Mouse (Mus musculus): ENCODE data around the gene Ppm1f. TPM values are rescaled to one million over a fixed set of nuclear protein-coding genes. Genes with fewer than 3 reads are reported as not detected.
"Not testable (repeated sequence)": the region's sequence is repeated elsewhere in the genome, so short reads cannot be mapped to it uniquely, and the experiment has no call there.

Gene Ppm1f
- total RNA-seq, 2 experiments from 2014 or later: 24.5 to 24.7 TPM

GRCm38 (mm10) chr16:16907799-16908198 is 11.5 kb downstream of the Ppm1f start:
- DNase-seq (ENCODE audit: low spot score in 2 of 2): no peak

- peak; percentile 86 to 87 for DNase-seq (ENCODE audit: low spot score in 2 of 2)
Measured at GRCm38 (mm10) chr16:16911641-16912597, 15.7 kb downstream of the Ppm1f start.

DNA sequence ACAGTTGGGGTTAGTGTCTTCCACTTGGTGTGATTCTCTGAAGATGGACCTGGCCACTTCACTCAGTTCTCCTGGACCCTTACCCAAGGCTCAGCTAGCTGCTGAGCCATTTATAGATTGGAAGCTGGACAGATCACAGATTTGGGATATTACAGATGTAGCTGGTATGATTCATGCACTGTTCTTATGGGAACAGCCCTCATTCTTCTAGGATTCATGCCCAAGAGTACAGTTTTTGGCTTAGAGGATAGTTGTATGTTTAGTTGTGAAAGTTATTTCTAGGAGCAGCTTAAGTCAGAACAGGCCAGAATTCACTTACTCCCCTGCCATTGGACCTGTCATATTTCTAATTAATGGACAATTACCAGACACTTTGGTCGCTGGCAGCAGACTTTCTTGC is 17.2 kb downstream of the Ppm1f start:
- no peak for DNase-seq (ENCODE audit: low spot score in 2 of 2)

DNA sequence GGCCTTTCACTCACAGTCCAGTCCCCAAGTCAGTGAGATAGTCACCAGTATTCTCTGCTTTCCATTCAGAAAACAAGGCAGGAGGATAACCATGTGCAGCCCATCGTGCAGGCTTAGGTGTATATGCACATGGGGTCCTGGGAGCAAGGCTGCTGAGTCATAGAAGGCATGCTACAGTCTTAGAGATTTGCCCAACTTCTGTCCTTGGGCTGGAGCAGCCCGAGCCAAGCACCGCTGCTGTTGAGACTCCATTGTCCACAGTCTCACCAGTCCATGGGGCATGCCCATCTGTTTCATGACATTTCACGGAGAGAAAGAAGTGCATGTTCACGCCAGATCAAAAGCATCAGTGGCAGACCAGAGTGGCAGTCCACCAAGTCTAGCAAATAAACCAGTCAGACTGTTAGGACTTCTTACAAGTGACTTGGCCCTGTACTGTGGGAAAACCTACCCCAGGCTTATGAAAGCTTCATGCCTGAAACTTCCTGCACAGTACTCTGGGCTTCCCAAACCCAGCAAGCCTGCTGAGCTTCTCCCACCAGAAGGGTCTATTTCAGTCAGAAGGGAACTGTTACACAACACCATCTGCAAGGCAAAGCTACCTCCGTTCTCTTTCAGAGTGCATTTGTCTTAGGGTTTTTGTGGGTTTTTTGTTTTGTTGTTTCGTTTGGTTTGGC is 22.3 kb downstream of the Ppm1f start:
- DNase-seq (ENCODE audit: low spot score in 2 of 2): no peak

GRCm38 (mm10) chr16:16921021-16921435 is 24.8 kb downstream of the Ppm1f start:
- peak in 1 of 2 experiments; percentile 44 for DNase-seq (ENCODE audit: low spot score in 2 of 2)

- DNase-seq (ENCODE audit: low spot score in 2 of 2): no peak
Measured at GRCm38 (mm10) chr16:16924481-16924880, 28.2 kb downstream of the Ppm1f start.

DNA sequence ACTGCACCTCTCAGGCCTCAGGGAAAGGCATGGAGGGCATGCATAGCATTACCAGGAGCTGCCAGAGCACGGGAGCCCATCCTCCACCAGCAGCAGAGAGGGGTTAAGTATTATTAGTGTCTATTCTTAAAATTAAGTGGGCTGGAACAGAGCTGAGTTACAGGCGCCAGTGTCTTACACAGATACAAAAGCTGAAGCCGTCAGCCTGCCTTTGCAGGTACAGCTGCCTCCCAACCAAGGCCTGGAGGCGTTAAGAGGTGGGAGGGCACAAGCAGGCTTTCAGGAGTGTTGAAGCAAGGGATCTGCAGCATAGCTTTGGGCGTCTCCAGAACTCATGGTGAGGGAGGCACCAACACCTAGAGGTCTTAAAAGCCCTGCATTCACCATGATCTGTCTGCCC is 30.3 kb downstream of the Ppm1f start:
- DNase-seq (ENCODE audit: low spot score in 2 of 2): no peak

- not testable (repeated sequence) for DNase-seq (ENCODE audit: low spot score in 2 of 2)
Measured at GRCm38 (mm10) chr16:16928908-16929307, 32.6 kb downstream of the Ppm1f start.

DNA sequence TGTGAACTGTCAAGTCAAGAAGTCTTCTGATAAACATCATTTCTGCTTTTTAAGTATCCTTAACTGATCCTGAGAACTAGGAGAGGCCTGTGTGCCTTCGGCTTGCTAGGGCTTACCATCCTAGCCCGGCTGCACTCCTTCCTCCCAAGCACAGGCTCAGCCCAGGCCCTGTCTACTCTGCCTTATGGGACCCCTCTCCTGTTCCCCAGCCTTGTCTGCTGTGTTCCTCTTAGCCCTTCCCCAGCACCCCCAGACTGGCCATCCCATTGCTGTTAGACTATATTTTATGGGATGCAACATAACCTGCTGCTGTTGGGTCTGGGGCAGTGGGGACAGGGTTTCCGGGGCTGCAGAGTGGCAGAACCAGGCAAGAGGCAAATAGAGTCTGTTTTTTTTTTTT is 34.1 kb downstream of the Ppm1f start:
- DNase-seq (ENCODE audit: low spot score in 2 of 2): peak in 1 of 2 experiments; percentile 21

- peak; percentile 72 to 73 for DNase-seq (ENCODE audit: low spot score in 2 of 2)
Measured at GRCm38 (mm10) chr16:16930810-16931296, 34.6 kb downstream of the Ppm1f start.

DNA sequence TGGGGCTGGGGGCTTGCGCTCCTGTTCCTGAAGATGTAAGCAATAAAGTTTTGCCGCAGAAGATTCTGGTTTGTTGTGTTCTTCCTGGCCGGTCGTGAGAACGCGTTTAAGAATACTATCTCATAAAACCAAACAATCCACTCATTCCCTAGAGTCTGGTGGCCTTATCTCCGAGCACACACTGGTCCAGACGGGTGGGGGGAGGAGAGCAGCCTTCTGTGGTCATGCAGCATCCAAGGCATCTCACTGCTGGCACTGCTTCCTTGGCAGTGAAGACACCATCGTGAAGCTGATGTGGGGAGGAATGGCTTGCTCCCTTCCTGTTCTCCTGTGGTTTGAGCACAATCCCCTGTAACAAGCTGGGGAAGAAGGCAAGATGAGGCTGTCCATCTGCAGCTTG is 43.3 kb downstream of the Ppm1f start:
- DNase-seq (ENCODE audit: low spot score in 2 of 2): no peak

DNA sequence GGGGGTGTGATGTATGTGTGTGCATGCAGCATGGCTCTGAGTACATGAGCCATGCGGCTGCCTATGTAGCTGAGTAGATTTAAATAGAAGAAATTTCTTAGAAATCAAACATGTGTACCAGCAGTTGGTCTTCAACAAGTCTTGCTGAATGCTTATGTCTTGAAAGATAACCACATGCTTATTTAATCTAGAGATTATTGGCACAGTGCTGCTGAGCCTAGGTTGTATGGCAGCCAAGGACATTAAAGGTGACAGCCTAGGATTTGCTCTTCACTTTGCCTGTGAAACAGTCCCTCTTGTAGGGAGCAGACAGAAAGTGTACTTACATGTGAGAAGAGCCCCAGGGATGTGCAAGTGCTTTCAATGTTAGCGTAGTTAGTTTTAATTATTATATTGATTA is 44.8 kb downstream of the Ppm1f start:
- DNase-seq (ENCODE audit: low spot score in 2 of 2): no peak

- no peak for DNase-seq (ENCODE audit: low spot score in 2 of 2)
Measured at GRCm38 (mm10) chr16:16958575-16958974, 62.3 kb downstream of the Ppm1f start.

- no peak for DNase-seq (ENCODE audit: low spot score in 2 of 2)
Measured at GRCm38 (mm10) chr16:16959907-16960306, 63.6 kb downstream of the Ppm1f start.

GRCm38 (mm10) chr16:16965149-16965548 is 68.9 kb downstream of the Ppm1f start:
- DNase-seq (ENCODE audit: low spot score in 2 of 2): no peak

GRCm38 (mm10) chr16:16966290-16966689 is 70.0 kb downstream of the Ppm1f start:
- DNase-seq (ENCODE audit: low spot score in 2 of 2): no peak

Other genes with a start within 250 kb of the Ppm1f start
- not detected for gene Olfr19, start 220.1 kb upstream of the Ppm1f start, total RNA-seq (2021)
- 10 to 100 TPM; 13.1 to 13.8 TPM for gene Spag6l, start 67.0 kb upstream of the Ppm1f start, total RNA-seq (2021)
- gene Igll1, start 32.5 kb upstream of the Ppm1f start, total RNA-seq (2021): not detected
- 10 to 100 TPM; 49.6 to 66.5 TPM for gene Top3b, start 25.7 kb upstream of the Ppm1f start, total RNA-seq (2021)
- under 1 TPM in 1 of 2 experiments, not detected in 1; 0.62 TPM for gene Vpreb1, start 25.6 kb upstream of the Ppm1f start, total RNA-seq (2021)
- 100 to 1,000 TPM; 341 to 366 TPM for gene Mapk1, start 86.9 kb downstream of the Ppm1f start, total RNA-seq (2021)
- gene Ypel1, start 173.2 kb downstream of the Ppm1f start, total RNA-seq (2021): 10 to 100 TPM; 49.3 TPM
- gene Ppil2, start 214.8 kb downstream of the Ppm1f start, total RNA-seq (2021): 10 to 100 TPM; 87.4 to 90.0 TPM
- gene 2610318N02Rik, start 228.7 kb downstream of the Ppm1f start, total RNA-seq (2021): 1 to 10 TPM; 1.0 to 1.6 TPM
- gene Sdf2l1, start 235.9 kb downstream of the Ppm1f start, total RNA-seq (2021): 10 to 100 TPM; 11.6 to 13.0 TPM
- gene Ydjc, start 248.2 kb downstream of the Ppm1f start, total RNA-seq (2021): 10 to 100 TPM; 43.3 to 49.1 TPM